Mouse (Mus musculus): ENCODE results near the gene Batf. TPM values are rescaled to one million over a fixed set of nuclear protein-coding genes. Genes with fewer than 3 reads are reported as not detected.

Gene Batf
- total RNA-seq, 2 experiments from 2014 or later, result not detected

Small RNAs within 50 kb of the gene (microRNA-seq; reads per million reads assigned to microRNA genes)
- gene Gm47285, result 0 reads per million in 2 experiments

Other genes starting within 250 kb of the Batf start
- gene Fos, start 212.8 kb upstream of the Batf start, total RNA-seq (2021), result 10 to 100 TPM in 1 of 2 experiments, 1 to 10 TPM in 1; 7.2 to 13.7 TPM
- gene Jdp2, start 87.6 kb upstream of the Batf start, total RNA-seq (2021), result 1 to 10 TPM; 4.6 to 4.9 TPM
- under 1 TPM; 0.33 to 0.69 TPM for gene Flvcr2, start 59.9 kb downstream of the Batf start, total RNA-seq (2021)
- 1 to 10 TPM; 2.7 to 3.9 TPM for gene Erg28, start 137.9 kb downstream of the Batf start, total RNA-seq (2021)
- 1 to 10 TPM; 5.5 to 6.1 TPM for gene Ttll5, start 138.0 kb downstream of the Batf start, total RNA-seq (2021)